Mouse (Mus musculus): ENCODE results near the gene Rab11fip4. TPM values are rescaled to one million over a fixed set of nuclear protein-coding genes. Genes with fewer than 3 reads are reported as not detected.

Gene Rab11fip4
- polyA plus RNA-seq, 1 experiment from 2014 or later: 25.6 TPM

DNA sequence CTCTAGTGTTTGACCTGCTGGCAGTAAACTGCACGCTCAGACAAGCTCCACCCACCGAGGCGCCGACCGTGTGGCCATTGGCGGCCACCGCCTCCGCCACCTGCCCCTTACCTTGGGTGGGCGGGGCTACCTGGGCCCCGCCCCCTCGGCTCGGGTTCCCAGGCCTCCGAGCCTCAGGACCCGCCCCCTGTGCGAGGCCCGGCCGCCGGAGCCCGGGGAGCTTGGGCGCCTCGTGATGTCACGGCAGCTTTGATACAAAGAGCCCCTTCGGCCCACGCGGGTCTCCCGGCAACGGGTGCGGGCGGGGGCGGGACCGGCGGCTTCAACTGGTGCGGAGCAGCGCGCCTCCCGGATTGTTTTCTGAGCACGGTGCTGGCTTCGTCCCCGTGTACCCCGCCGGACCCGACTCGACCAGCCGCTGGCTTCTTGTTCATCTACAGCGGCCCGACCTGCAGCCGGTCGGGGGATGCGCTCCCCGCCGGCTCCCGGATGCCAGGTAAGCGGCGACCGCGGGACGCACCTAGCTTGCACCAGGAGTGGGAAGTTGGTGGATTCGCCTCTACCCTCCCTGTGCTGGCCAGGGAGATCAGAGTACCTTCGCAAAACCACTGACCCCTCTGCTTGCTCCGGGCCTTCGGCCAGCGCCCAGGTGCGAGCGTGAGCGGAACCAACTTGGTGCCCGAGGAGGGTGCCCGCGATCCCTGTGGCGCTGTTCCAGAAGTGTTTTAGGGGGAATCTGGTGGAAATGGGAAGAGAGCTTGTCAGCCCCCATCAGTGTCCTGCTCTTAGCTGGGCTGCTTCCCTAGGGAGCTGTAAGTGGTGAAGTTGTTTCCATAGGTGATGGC, 69.6 kb downstream of the Rab11fip4 start:
- Histone ChIP-seq H3K36me3 (replicated peaks) (no peaks in the 10 kb centered on the region), H3K27me3 (peaks cover 3% of the 10 kb centered on the region; the same call in 1 of the 2 replicates), H3K4me2 (peak overlapping the region; percentile 90), H3K27ac (peak overlapping the region; percentile 61), H3K9ac (peak overlapping the region; percentile 73), H3K4me1 (peaks cover 41% of the 10 kb centered on the region), H3K4me3 (replicated peaks) (peak overlapping the region; percentile 57), H3K9me3 (no peaks in the 10 kb centered on the region)
- ATAC-seq (ENCODE audit: low FRiP score): peak; percentile 85
- WGBS: under 1% methylated on average over 69 of the region's 69 CpGs

- 56% methylated on average over 6 of the region's 6 CpGs for WGBS
- H3K27me3 ChIP-seq: peaks cover 3% of the 10 kb centered on the region; the same call in 1 of the 2 replicates
- H3K4me1 ChIP-seq: peaks cover 41% of the 10 kb centered on the region
- H3K4me3 ChIP-seq (replicated peaks): peak overlapping the region; percentile 57
- no peaks in the 10 kb centered on the region for H3K36me3 ChIP-seq (replicated peaks)
- no peaks in the 10 kb centered on the region for H3K9me3 ChIP-seq
- no peak for ATAC-seq (ENCODE audit: low FRiP score)
- peak overlapping the region; percentile 73; the same call in 1 of the 2 replicates for H3K9ac ChIP-seq
- no peak overlapping the region for H3K27ac ChIP-seq
- peak overlapping the region; percentile 90 for H3K4me2 ChIP-seq
These were observed 71.0 kb downstream of the Rab11fip4 start for GRCm38 (mm10) chr11:79661877-79662545.

GRCm38 (mm10) chr11:79663158-79663557, 72.1 kb downstream of the Rab11fip4 start:
- Histone ChIP-seq H3K4me1 (peaks cover 41% of the 10 kb centered on the region), H3K27me3 (peaks cover 3% of the 10 kb centered on the region; the same call in 1 of the 2 replicates), H3K9ac (no peak overlapping the region), H3K36me3 (replicated peaks) (no peaks in the 10 kb centered on the region), H3K9me3 (no peaks in the 10 kb centered on the region), H3K4me3 (replicated peaks) (no peak overlapping the region), H3K4me2 (no peak overlapping the region), H3K27ac (no peak overlapping the region)
- ATAC-seq (ENCODE audit: low FRiP score): no peak
- 90% methylated on average over 9 of the region's 9 CpGs for WGBS

GRCm38 (mm10) chr11:79663570-79663969, 72.6 kb downstream of the Rab11fip4 start:
- ATAC-seq (ENCODE audit: low FRiP score): no peak
- 93% methylated on average over 7 of the region's 7 CpGs for WGBS
- no peak overlapping the region for H3K4me3 ChIP-seq (replicated peaks)
- no peak overlapping the region for H3K9ac ChIP-seq
- peaks cover 42% of the 10 kb centered on the region for H3K4me1 ChIP-seq
- no peaks in the 10 kb centered on the region for H3K9me3 ChIP-seq
- no peak overlapping the region for H3K27ac ChIP-seq
- H3K36me3 ChIP-seq (replicated peaks): no peaks in the 10 kb centered on the region
- H3K27me3 ChIP-seq: peaks cover 3% of the 10 kb centered on the region; the same call in 1 of the 2 replicates
- no peak overlapping the region for H3K4me2 ChIP-seq

DNA sequence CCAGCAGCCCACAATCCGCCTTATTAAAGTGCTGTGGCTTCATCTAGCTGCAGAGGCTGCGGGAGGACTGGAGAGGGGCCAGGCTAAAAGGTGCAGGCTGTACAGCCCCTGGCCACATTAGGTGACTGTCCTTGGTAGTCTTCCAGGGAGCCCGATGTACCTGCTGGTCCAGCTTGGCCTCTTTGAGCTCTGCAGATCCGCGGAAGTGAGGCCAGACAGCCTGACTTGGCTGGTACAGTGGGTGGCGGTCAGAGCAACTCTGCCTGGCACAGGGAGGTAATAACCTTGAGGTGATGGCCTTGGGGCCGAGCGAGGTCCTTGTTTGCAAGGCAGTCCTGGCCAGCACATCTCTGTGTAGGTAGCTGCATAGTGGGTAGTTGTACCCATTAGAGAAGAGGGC, 75.5 kb downstream of the Rab11fip4 start:
- H3K36me3 ChIP-seq (replicated peaks): no peaks in the 10 kb centered on the region
- no peak overlapping the region for H3K4me2 ChIP-seq
- H3K4me3 ChIP-seq (replicated peaks): no peak overlapping the region
- H3K27ac ChIP-seq: no peak overlapping the region
- H3K9ac ChIP-seq: no peak overlapping the region
- 90% methylated on average over 8 of the region's 8 CpGs for WGBS
- no peaks in the 10 kb centered on the region for H3K27me3 ChIP-seq
- no peak for ATAC-seq (ENCODE audit: low FRiP score)
- H3K4me1 ChIP-seq: peaks cover 44% of the 10 kb centered on the region
- no peaks in the 10 kb centered on the region for H3K9me3 ChIP-seq

DNA sequence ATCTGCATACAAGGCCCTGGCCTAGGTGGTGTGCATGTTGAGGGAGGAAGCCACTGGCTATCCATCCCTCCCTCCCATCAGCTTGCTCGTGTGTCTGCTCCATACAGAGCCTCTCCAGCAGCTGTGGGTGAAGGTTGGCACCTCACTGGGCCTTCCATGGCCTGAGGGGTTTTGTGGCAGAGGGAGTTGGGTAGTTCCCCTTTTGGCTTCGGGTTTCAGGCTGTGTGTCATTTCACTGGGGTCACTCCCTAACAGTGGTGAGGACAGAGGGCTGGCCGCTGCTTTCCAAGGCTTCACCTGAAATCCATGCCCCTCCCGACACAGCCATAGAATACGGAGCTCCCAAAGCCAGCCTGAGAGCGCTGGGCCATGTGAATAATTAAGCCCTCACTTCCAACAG, 78.2 kb downstream of the Rab11fip4 start:
- 61% methylated on average over 6 of the region's 6 CpGs for WGBS
- Histone ChIP-seq H3K27ac (0 out of 2 replicates have a peak overlapping the region, but pooled peaks have one; percentile 56), H3K9ac (no peak overlapping the region), H3K4me1 (peaks cover 34% of the 10 kb centered on the region), H3K27me3 (no peaks in the 10 kb centered on the region), H3K36me3 (replicated peaks) (no peaks in the 10 kb centered on the region), H3K9me3 (no peaks in the 10 kb centered on the region), H3K4me3 (replicated peaks) (no peak overlapping the region), H3K4me2 (no peak overlapping the region)
- no peak for ATAC-seq (ENCODE audit: low FRiP score)

- Histone ChIP-seq H3K4me1 (peaks cover 40% of the 10 kb centered on the region), H3K36me3 (replicated peaks) (no peaks in the 10 kb centered on the region), H3K9ac (no peak overlapping the region), H3K27me3 (no peaks in the 10 kb centered on the region), H3K4me2 (no peak overlapping the region), H3K27ac (peak overlapping the region; percentile 56; the same call in 1 of the 2 replicates), H3K9me3 (no peaks in the 10 kb centered on the region), H3K4me3 (replicated peaks) (no peak overlapping the region)
- ATAC-seq (ENCODE audit: low FRiP score): no peak
- WGBS: 69% methylated on average over 3 of the region's 3 CpGs
These were observed 78.9 kb downstream of the Rab11fip4 start for GRCm38 (mm10) chr11:79669947-79670346.

- Histone ChIP-seq H3K4me1 (peaks cover 46% of the 10 kb centered on the region), H3K27ac (peak overlapping the region; percentile 56), H3K27me3 (no peaks in the 10 kb centered on the region), H3K36me3 (replicated peaks) (no peaks in the 10 kb centered on the region), H3K4me3 (replicated peaks) (no peak overlapping the region), H3K9me3 (no peaks in the 10 kb centered on the region), H3K9ac (no peak overlapping the region), H3K4me2 (no peak overlapping the region)
- ATAC-seq (ENCODE audit: low FRiP score): no peak
- WGBS: 81% methylated on average over 7 of the region's 7 CpGs
These were observed 79.5 kb downstream of the Rab11fip4 start for GRCm38 (mm10) chr11:79670411-79670945.

DNA sequence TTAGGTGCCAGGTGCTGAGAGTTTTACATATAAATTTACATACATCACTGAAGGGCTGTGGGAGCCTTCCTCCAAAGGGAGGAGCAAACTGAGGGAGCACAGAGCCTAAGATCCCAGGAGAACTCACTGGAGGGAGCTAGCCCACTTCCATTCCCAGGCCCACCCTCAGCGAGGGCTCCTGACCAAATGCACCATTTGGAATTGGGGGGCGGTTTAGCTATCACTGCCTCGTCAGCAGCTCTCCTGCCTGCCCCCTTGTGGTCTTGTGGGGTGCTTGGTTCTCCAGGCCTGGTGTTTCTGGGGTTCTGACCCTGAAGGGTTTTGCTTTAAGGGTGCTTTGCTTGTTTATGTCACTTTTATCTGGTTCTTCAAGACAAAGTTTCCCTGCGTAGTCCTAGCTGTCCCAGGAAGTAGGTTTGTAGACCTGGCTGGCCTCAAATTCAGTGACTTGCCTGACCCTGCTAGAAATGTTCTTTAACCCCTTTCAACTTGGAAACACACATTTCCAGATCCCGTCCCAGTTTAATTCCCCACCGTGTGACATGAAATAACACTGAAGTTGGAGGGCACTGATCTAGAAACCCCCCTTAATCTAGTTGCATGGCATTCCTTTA, 80.8 kb downstream of the Rab11fip4 start:
- WGBS: 53% methylated on average over 6 of the region's 6 CpGs
- Histone ChIP-seq H3K4me1 (peaks cover 59% of the 10 kb centered on the region), H3K9me3 (no peaks in the 10 kb centered on the region), H3K9ac (no peak overlapping the region), H3K27me3 (no peaks in the 10 kb centered on the region), H3K4me3 (replicated peaks) (no peak overlapping the region), H3K4me2 (no peak overlapping the region), H3K36me3 (replicated peaks) (no peaks in the 10 kb centered on the region), H3K27ac (no peak overlapping the region)
- ATAC-seq (ENCODE audit: low FRiP score): no peak

- H3K9me3 ChIP-seq: no peaks in the 10 kb centered on the region
- peak overlapping the region; percentile 1; the same call in 1 of the 2 replicates for H3K9ac ChIP-seq
- H3K36me3 ChIP-seq (replicated peaks): no peaks in the 10 kb centered on the region
- no peak overlapping the region for H3K4me3 ChIP-seq (replicated peaks)
- no peaks in the 10 kb centered on the region for H3K27me3 ChIP-seq
- ATAC-seq (ENCODE audit: low FRiP score): no peak
- no peak overlapping the region for H3K4me2 ChIP-seq
- H3K27ac ChIP-seq: no peak overlapping the region
- H3K4me1 ChIP-seq: peaks cover 59% of the 10 kb centered on the region
- 76% methylated on average over 5 of the region's 5 CpGs for WGBS
These were observed 82.1 kb downstream of the Rab11fip4 start for GRCm38 (mm10) chr11:79673072-79673471.

DNA sequence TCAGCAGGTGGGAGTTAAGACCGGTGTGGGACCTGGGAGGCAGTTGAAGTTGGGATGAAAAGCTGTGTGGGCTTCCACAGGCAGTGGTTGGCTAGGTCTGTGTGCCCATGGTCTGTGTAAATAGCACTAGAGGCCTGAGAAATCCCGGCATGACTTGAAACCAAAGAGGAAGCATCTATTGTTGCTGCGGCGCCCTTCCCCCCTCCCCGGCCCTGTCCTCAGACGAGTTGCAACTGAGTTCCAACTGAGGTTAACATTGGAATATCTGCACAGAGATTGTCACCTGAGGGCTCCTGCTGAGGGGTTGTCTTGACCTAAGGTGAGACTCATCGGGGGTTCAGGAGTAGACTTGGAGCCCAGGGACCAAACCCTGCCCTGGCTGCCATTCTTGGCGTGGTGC, 82.7 kb downstream of the Rab11fip4 start:
- Histone ChIP-seq H3K9ac (no peak overlapping the region), H3K27me3 (no peaks in the 10 kb centered on the region), H3K4me1 (peaks cover 57% of the 10 kb centered on the region), H3K9me3 (no peaks in the 10 kb centered on the region), H3K36me3 (replicated peaks) (no peaks in the 10 kb centered on the region), H3K27ac (no peak overlapping the region), H3K4me2 (no peak overlapping the region), H3K4me3 (replicated peaks) (no peak overlapping the region)
- ATAC-seq (ENCODE audit: low FRiP score): no peak
- WGBS: 75% methylated on average over 8 of the region's 8 CpGs

DNA sequence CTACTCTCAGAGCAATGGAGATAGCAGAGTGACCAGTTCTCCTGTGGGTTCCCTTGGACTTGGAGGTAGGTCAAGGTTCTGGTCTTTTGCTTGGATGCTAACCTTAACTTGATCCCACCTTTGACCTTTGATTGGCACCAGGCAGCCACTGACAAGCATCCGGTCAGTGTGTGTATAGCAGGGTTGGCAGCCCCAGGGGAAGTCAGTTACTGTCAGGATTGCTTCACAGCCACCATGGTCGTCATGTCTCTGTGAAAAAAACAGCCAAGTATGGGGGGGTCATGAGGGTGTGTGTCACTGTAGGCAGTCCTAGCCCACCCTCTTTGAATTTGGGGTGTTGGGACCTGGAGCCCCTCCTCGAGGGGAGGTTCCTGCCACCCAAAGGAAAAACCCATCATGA, 83.2 kb downstream of the Rab11fip4 start:
- no peak overlapping the region for H3K9ac ChIP-seq
- H3K36me3 ChIP-seq (replicated peaks): no peaks in the 10 kb centered on the region
- no peak overlapping the region for H3K4me2 ChIP-seq
- peaks cover 52% of the 10 kb centered on the region for H3K4me1 ChIP-seq
- no peaks in the 10 kb centered on the region for H3K27me3 ChIP-seq
- WGBS: 89% methylated on average over 3 of the region's 3 CpGs
- ATAC-seq (ENCODE audit: low FRiP score): no peak
- H3K4me3 ChIP-seq (replicated peaks): no peak overlapping the region
- no peak overlapping the region for H3K27ac ChIP-seq
- no peaks in the 10 kb centered on the region for H3K9me3 ChIP-seq

All from forebrain, embryonic 12.5 days (tissue).